Mouse (Mus musculus) hindbrain, embryonic 14.5 days (tissue): Measurements from ENCODE around the gene Fkbp1b. TPM values are rescaled to one million over a fixed set of nuclear protein-coding genes. Genes with fewer than 3 reads are reported as not detected.
A peak's percentile ranks its signal among the peaks of the same experiment; 100 is the strongest.

Experiments used
- ATAC-seq: fragments of 200-750 bp; cut with Nextera tagmentation; 2 replicates; pipeline ENCODE4 v1.8.0; 2017; ENCODE audit warnings: moderate number of reproducible peaks, mild to moderate bottlenecking, moderate TSS enrichment, moderate library complexity; ENCODE audit not compliant: low FRiP score
- DNase-seq: peaks from one replicate; pipeline ENCODE4 v3.0.0-alpha.2; 2015; ENCODE audit warnings: low spot score
- H3K27ac ChIP-seq: fragments of 300-500 bp; sonication (generic); 2 replicates; pipeline ENCODE4 v1.5.1; 2014; ENCODE audit warnings: mild to moderate bottlenecking, moderate library complexity
- H3K27me3 ChIP-seq: fragments of 300-500 bp; sonication (generic); 2 replicates; pipeline ENCODE4 v1.6.1; 2014; ENCODE audit warnings: mild to moderate bottlenecking, low read length, mixed read lengths; ENCODE audit not compliant: control insufficient read depth, insufficient read depth
- H3K36me3 ChIP-seq: fragments of 300-500 bp; sonication (generic); replicated peaks from 2 replicates; pipeline ENCODE4 v1.6.1; 2014; ENCODE audit not compliant: control insufficient read depth, insufficient read depth
- H3K4me1 ChIP-seq: fragments of 300-500 bp; sonication (generic); replicated peaks from 2 replicates; pipeline ENCODE4 v1.6.1; 2014; ENCODE audit warnings: antibody characterized with exemption, low read length, mixed read lengths; ENCODE audit not compliant: control insufficient read depth, insufficient read depth
- H3K4me2 ChIP-seq: fragments of 300-500 bp; sonication (generic); replicated peaks from 2 replicates; pipeline ENCODE4 v1.6.1; 2014; ENCODE audit warnings: mild to moderate bottlenecking, moderate library complexity
- H3K4me3 ChIP-seq: fragments of 300-500 bp; sonication (generic); replicated peaks from 2 replicates; pipeline ENCODE4 v1.5.1; 2014; ENCODE audit warnings: mild to moderate bottlenecking, low read length
- H3K9ac ChIP-seq: fragments of 300-500 bp; sonication (generic); 2 replicates; pipeline ENCODE4 v1.6.1; 2014
- H3K9me3 ChIP-seq: fragments of 300-500 bp; sonication (generic); 2 replicates; pipeline ENCODE4 v1.6.1; 2016; ENCODE audit warnings: low read length; ENCODE audit not compliant: control insufficient read depth
- WGBS: fragments of 180-500 bp; shearing (Covaris S2); extraction: QIAGEN DNeasy Blood & Tissue Kit; methylation state at CpG from one replicate; pipeline ENCODE4 v1.1.7; 2014; 5-methylcytosine and 5-hydroxymethylcytosine counted together
- polyA plus RNA-seq: library from polyadenylated mRNA; unstranded; fragments of >200 nt; fragmentation: Nextera tagmentation; extraction: Ambion mirVana; gene quantifications from 2 replicates; pipeline ENCODE4 v1.2.1, GENCODE M21; 2014

Gene Fkbp1b
- polyA plus RNA-seq, 1 experiment from 2014 or later, result 50.6 TPM

GRCm38 (mm10) chr12:4859241-4859914 lies 18.0 kb upstream of the Fkbp1b start:
- Histone ChIP-seq H3K36me3 (peaks cover 11% of the 10 kb centered on the region), H3K4me1 (0 out of 2 replicates have a peak, but pooled peaks cover 4% of the 10 kb centered on the region), H3K9me3 (no peaks in the 10 kb centered on the region), H3K4me3 (no peak overlapping the region), H3K4me2 (no peak overlapping the region), H3K9ac (no peak overlapping the region), H3K27me3 (no peaks in the 10 kb centered on the region), H3K27ac (no peak overlapping the region)
- WGBS, result 37% methylated on average over 11 of the region's 11 CpGs
- ATAC-seq (peak; percentile 49; the same call in 1 of the 2 replicates), DNase-seq (no peak)

- Histone ChIP-seq H3K9ac (no peak overlapping the region), H3K9me3 (no peaks in the 10 kb centered on the region), H3K4me1 (no peaks in the 10 kb centered on the region), H3K4me2 (no peak overlapping the region), H3K4me3 (no peak overlapping the region), H3K36me3 (peaks cover 11% of the 10 kb centered on the region), H3K27me3 (no peaks in the 10 kb centered on the region), H3K27ac (no peak overlapping the region)
- 99% methylated on average over 2 of the region's 2 CpGs for WGBS
- ATAC-seq (no peak), DNase-seq (no peak)
These were observed 15.4 kb upstream of the Fkbp1b start for GRCm38 (mm10) chr12:4856834-4857233.

GRCm38 (mm10) chr12:4856160-4856559 lies 14.8 kb upstream of the Fkbp1b start:
- DNase-seq, result no peak
- Histone ChIP-seq H3K9ac (no peak overlapping the region), H3K9me3 (no peaks in the 10 kb centered on the region), H3K4me1 (no peaks in the 10 kb centered on the region), H3K4me3 (no peak overlapping the region), H3K4me2 (no peak overlapping the region), H3K36me3 (peaks cover 11% of the 10 kb centered on the region), H3K27ac (no peak overlapping the region), H3K27me3 (no peaks in the 10 kb centered on the region)
- no peak for ATAC-seq
- 96% methylated on average over 5 of the region's 5 CpGs for WGBS

GRCm38 (mm10) chr12:4843741-4844140 lies 2.4 kb upstream of the Fkbp1b start:
- no peak for DNase-seq
- H3K27me3 ChIP-seq, result 0 out of 2 replicates have a peak, but pooled peaks cover 13% of the 10 kb centered on the region

GRCm38 (mm10) chr12:4842890-4843597 lies 1.7 kb upstream of the Fkbp1b start, which contains the start of gene Wdcp:
Gene Wdcp (plus strand): TSS chr12:4843303.
- Histone ChIP-seq H3K9me3 (no peaks in the 10 kb centered on the region), H3K27me3 (0 out of 2 replicates have a peak, but pooled peaks cover 13% of the 10 kb centered on the region), H3K4me2 (peak within 1 kb of the TSS; percentile 80), H3K27ac (peak within 1 kb of the TSS; percentile 38; the same call in 1 of the 2 replicates), H3K36me3 (no peaks in the 10 kb centered on the region), H3K4me3 (peak within 1 kb of the TSS; percentile 52), H3K9ac (peak within 1 kb of the TSS; percentile 54), H3K4me1 (peaks cover 16% of the 10 kb centered on the region)
- 1% methylated on average over 30 of the region's 30 CpGs for WGBS
- ATAC-seq (peak; percentile 93), DNase-seq (peak; percentile 92)

More at GRCm38 (mm10) chr12:4843741-4844140, 2.4 kb upstream of the Fkbp1b start:
- Histone ChIP-seq H3K4me2 (peak overlapping the region; percentile 59), H3K36me3 (no peaks in the 10 kb centered on the region), H3K9ac (peak overlapping the region; percentile 54), H3K9me3 (no peaks in the 10 kb centered on the region), H3K4me1 (peaks cover 16% of the 10 kb centered on the region), H3K27ac (0 out of 2 replicates have a peak overlapping the region, but pooled peaks have one; percentile 38), H3K4me3 (peak overlapping the region; percentile 52)
- ATAC-seq, result no peak
- WGBS, result under 1% methylated on average over 12 of the region's 12 CpGs

GRCm38 (mm10) chr12:4842456-4842855 lies 1.1 kb upstream of the Fkbp1b start:
- H3K4me1 ChIP-seq, result peaks cover 16% of the 10 kb centered on the region
- H3K4me3 ChIP-seq, result no peak overlapping the region
- ATAC-seq (no peak), DNase-seq (no peak)
- H3K36me3 ChIP-seq, result no peaks in the 10 kb centered on the region
- H3K9me3 ChIP-seq, result no peaks in the 10 kb centered on the region
- H3K9ac ChIP-seq, result no peak overlapping the region
- 0 out of 2 replicates have a peak, but pooled peaks cover 13% of the 10 kb centered on the region for H3K27me3 ChIP-seq
- H3K4me2 ChIP-seq, result no peak overlapping the region
- no peak overlapping the region for H3K27ac ChIP-seq
- WGBS, result 88% methylated on average over 8 of the region's 8 CpGs

GRCm38 (mm10) chr12:4840741-4841140 lies 650 bp downstream of the Fkbp1b start:
- WGBS, result 2% methylated on average over 11 of the region's 11 CpGs
- peaks cover 16% of the 10 kb centered on the region for H3K4me1 ChIP-seq
- peak overlapping the region; percentile 75 for H3K4me3 ChIP-seq
- ATAC-seq (no peak), DNase-seq (no peak)
- H3K4me2 ChIP-seq, result peak overlapping the region; percentile 80
- H3K36me3 ChIP-seq, result no peaks in the 10 kb centered on the region
- 0 out of 2 replicates have a peak, but pooled peaks cover 13% of the 10 kb centered on the region for H3K27me3 ChIP-seq
- peak overlapping the region; percentile 73 for H3K9ac ChIP-seq
- H3K27ac ChIP-seq, result no peak overlapping the region
- H3K9me3 ChIP-seq, result no peaks in the 10 kb centered on the region

- Histone ChIP-seq H3K27ac (no peak overlapping the region), H3K4me2 (peak overlapping the region; percentile 80), H3K9ac (no peak overlapping the region), H3K36me3 (no peaks in the 10 kb centered on the region), H3K9me3 (no peaks in the 10 kb centered on the region), H3K4me1 (peaks cover 16% of the 10 kb centered on the region), H3K4me3 (peak overlapping the region; percentile 75; the same call in 1 of the 2 replicates), H3K27me3 (0 out of 2 replicates have a peak, but pooled peaks cover 13% of the 10 kb centered on the region)
- 57% methylated on average over 6 of the region's 6 CpGs for WGBS
- no peak for ATAC-seq
- no peak for DNase-seq
These were observed 1.4 kb downstream of the Fkbp1b start for GRCm38 (mm10) chr12:4840010-4840409.

GRCm38 (mm10) chr12:4836959-4837358 lies 4.4 kb downstream of the Fkbp1b start:
- WGBS, result 63% methylated on average over 4 of the region's 4 CpGs
- DNase-seq, result no peak
- 0 out of 2 replicates have a peak, but pooled peaks cover 13% of the 10 kb centered on the region for H3K27me3 ChIP-seq
- H3K4me2 ChIP-seq, result no peak overlapping the region
- peaks cover 8% of the 10 kb centered on the region for H3K4me1 ChIP-seq
- H3K4me3 ChIP-seq, result no peak overlapping the region
- H3K9me3 ChIP-seq, result no peaks in the 10 kb centered on the region
- no peak for ATAC-seq
- H3K27ac ChIP-seq, result no peak overlapping the region
- no peak overlapping the region for H3K9ac ChIP-seq
- peaks cover 10% of the 10 kb centered on the region for H3K36me3 ChIP-seq
